Mouse (Mus musculus) neural tube, embryonic 14.5 days (tissue): ENCODE measurements around the gene Fut2. TPM values are rescaled to one million over a fixed set of nuclear protein-coding genes. Genes with fewer than 3 reads are reported as not detected.

Experiments
- ATAC-seq: fragments of 200-750 bp; cut with Nextera tagmentation; 2 replicates; pipeline ENCODE4 v1.8.0; 2017; ENCODE audit warnings: low read depth, mild to moderate bottlenecking, moderate TSS enrichment, moderate library complexity
- H3K27ac ChIP-seq: fragments of 300-500 bp; sonication (generic); 2 replicates; pipeline ENCODE4 v1.5.1; 2014; ENCODE audit warnings: low read depth, mild to moderate bottlenecking, control low read depth, low read length, moderate library complexity, mixed read lengths
- H3K27me3 ChIP-seq: fragments of 300-500 bp; sonication (generic); 2 replicates; pipeline ENCODE4 v1.6.1; 2014; ENCODE audit warnings: low read length; ENCODE audit not compliant: control insufficient read depth, insufficient read depth
- H3K36me3 ChIP-seq: fragments of 300-500 bp; sonication (generic); 2 replicates; pipeline ENCODE4 v1.6.1; 2014; ENCODE audit warnings: low read length, mixed read lengths; ENCODE audit not compliant: control insufficient read depth, insufficient read depth
- H3K4me1 ChIP-seq: fragments of 300-500 bp; sonication (generic); 2 replicates; pipeline ENCODE4 v1.6.1; 2014; ENCODE audit warnings: low read length; ENCODE audit not compliant: control insufficient read depth, insufficient read depth
- H3K4me2 ChIP-seq: fragments of 300-500 bp; sonication (generic); 2 replicates; pipeline ENCODE4 v1.6.1; 2014; ENCODE audit warnings: mild to moderate bottlenecking, low read depth, low read length, control low read depth
- H3K4me3 ChIP-seq: fragments of 300-500 bp; sonication (generic); 2 replicates; pipeline ENCODE4 v1.5.1; 2014; ENCODE audit warnings: low read depth, low read length, control low read depth, mixed read lengths
- H3K9ac ChIP-seq: fragments of 300-500 bp; sonication (generic); replicated peaks from 2 replicates; pipeline ENCODE4 v1.6.1; 2014; ENCODE audit warnings: low read depth, mild to moderate bottlenecking, control low read depth, low read length, mixed read lengths
- H3K9me3 ChIP-seq: fragments of 300-500 bp; sonication (generic); 2 replicates; pipeline ENCODE4 v1.6.1; 2016; ENCODE audit warnings: low read length; ENCODE audit not compliant: control insufficient read depth
- whole genome bisulfite sequencing: fragments of 180-500 bp; shearing (Covaris S2); extraction: QIAGEN DNeasy Blood & Tissue Kit; methylation state at CpG from one replicate; pipeline ENCODE4 v1.1.7; 2014; 5-methylcytosine and 5-hydroxymethylcytosine counted together
- polyA plus RNA-seq: library from polyadenylated mRNA; unstranded; fragments of >200 nt; fragmentation: Nextera tagmentation; extraction: Ambion mirVana; gene quantifications from 2 replicates; pipeline ENCODE4 v1.2.1, GENCODE M21; 2014

The Fut2 gene
- polyA plus RNA-seq, 1 experiment from 2014 or later, result 0.51 TPM

GRCm38 (mm10) chr7:45704046-45704559 lies 37.9 kb upstream of the Fut2 start:
- peak overlapping the region; percentile 93 for H3K4me2 ChIP-seq
- no peaks in the 10 kb centered on the region for H3K36me3 ChIP-seq
- peak overlapping the region; percentile 47 for H3K9ac ChIP-seq
- ATAC-seq, result peak; percentile 44
- H3K4me3 ChIP-seq, result peak overlapping the region; percentile 31
- H3K4me1 ChIP-seq, result peaks cover 35% of the 10 kb centered on the region
- peaks cover 4% of the 10 kb centered on the region; the same call in 1 of the 2 replicates for H3K27me3 ChIP-seq
- WGBS, result 1% methylated on average over 13 of the region's 13 CpGs
- no peaks in the 10 kb centered on the region for H3K9me3 ChIP-seq
- H3K27ac ChIP-seq, result peak overlapping the region; percentile 73

- Histone ChIP-seq H3K9me3 (no peaks in the 10 kb centered on the region), H3K4me2 (peak overlapping the region; percentile 93), H3K27me3 (peaks cover 4% of the 10 kb centered on the region; the same call in 1 of the 2 replicates), H3K4me3 (peak overlapping the region; percentile 31), H3K36me3 (no peaks in the 10 kb centered on the region), H3K27ac (peak overlapping the region; percentile 73), H3K4me1 (peaks cover 30% of the 10 kb centered on the region), H3K9ac (peak overlapping the region; percentile 13; the same call in 1 of the 2 replicates)
- 37% methylated on average over 12 of the region's 12 CpGs for WGBS
- ATAC-seq, result no peak
These were observed 37.4 kb upstream of the Fut2 start for GRCm38 (mm10) chr7:45703521-45704033.

GRCm38 (mm10) chr7:45702809-45703520 lies 36.8 kb upstream of the Fut2 start:
- Histone ChIP-seq H3K4me3 (no peak overlapping the region), H3K27me3 (peaks cover 7% of the 10 kb centered on the region; the same call in 1 of the 2 replicates), H3K9me3 (no peaks in the 10 kb centered on the region), H3K4me1 (peaks cover 24% of the 10 kb centered on the region), H3K27ac (no peak overlapping the region), H3K4me2 (peak overlapping the region; percentile 93), H3K36me3 (no peaks in the 10 kb centered on the region), H3K9ac (no peak overlapping the region)
- WGBS, result 90% methylated on average over 17 of the region's 17 CpGs
- no peak for ATAC-seq

GRCm38 (mm10) chr7:45702316-45702715 lies 36.1 kb upstream of the Fut2 start:
- Histone ChIP-seq H3K4me1 (peaks cover 23% of the 10 kb centered on the region), H3K27ac (no peak overlapping the region), H3K4me3 (no peak overlapping the region), H3K4me2 (no peak overlapping the region), H3K9ac (no peak overlapping the region), H3K9me3 (no peaks in the 10 kb centered on the region), H3K27me3 (peaks cover 7% of the 10 kb centered on the region; the same call in 1 of the 2 replicates), H3K36me3 (no peaks in the 10 kb centered on the region)
- 96% methylated on average over 11 of the region's 11 CpGs for WGBS
- ATAC-seq, result no peak

GRCm38 (mm10) chr7:45701607-45702006 lies 35.4 kb upstream of the Fut2 start:
- 85% methylated on average over 11 of the region's 11 CpGs for WGBS
- no peak overlapping the region for H3K9ac ChIP-seq
- H3K4me1 ChIP-seq, result peaks cover 22% of the 10 kb centered on the region

GRCm38 (mm10) chr7:45701072-45701471 lies 34.9 kb upstream of the Fut2 start:
- WGBS, result 24% methylated on average over 11 of the region's 11 CpGs
- Histone ChIP-seq H3K27ac (peak overlapping the region; percentile 30; the same call in 1 of the 2 replicates), H3K4me1 (peaks cover 17% of the 10 kb centered on the region), H3K27me3 (peaks cover 7% of the 10 kb centered on the region; the same call in 1 of the 2 replicates), H3K4me2 (peak overlapping the region; percentile 85), H3K9ac (peak overlapping the region; percentile 30; the same call in 1 of the 2 replicates), H3K9me3 (no peaks in the 10 kb centered on the region), H3K36me3 (no peaks in the 10 kb centered on the region), H3K4me3 (peak overlapping the region; percentile 22)
- no peak for ATAC-seq

More at GRCm38 (mm10) chr7:45701607-45702006, 35.4 kb upstream of the Fut2 start:
- ATAC-seq, result no peak
- Histone ChIP-seq H3K27ac (no peak overlapping the region), H3K27me3 (peaks cover 7% of the 10 kb centered on the region; the same call in 1 of the 2 replicates), H3K9me3 (no peaks in the 10 kb centered on the region), H3K36me3 (no peaks in the 10 kb centered on the region), H3K4me2 (peak overlapping the region; percentile 85), H3K4me3 (peak overlapping the region; percentile 22; the same call in 1 of the 2 replicates)

- Histone ChIP-seq H3K9ac (peak overlapping the region; percentile 67), H3K27me3 (peaks cover 7% of the 10 kb centered on the region; the same call in 1 of the 2 replicates), H3K4me3 (peak overlapping the region; percentile 46), H3K4me2 (peak overlapping the region; percentile 85), H3K4me1 (peaks cover 11% of the 10 kb centered on the region; the same call in 1 of the 2 replicates), H3K36me3 (no peaks in the 10 kb centered on the region), H3K9me3 (no peaks in the 10 kb centered on the region), H3K27ac (peak overlapping the region; percentile 70)
- WGBS, result under 1% methylated on average over 20 of the region's 20 CpGs
- peak; percentile 3; the same call in 1 of the 2 replicates for ATAC-seq
These were observed 34.3 kb upstream of the Fut2 start for GRCm38 (mm10) chr7:45700301-45701015.

GRCm38 (mm10) chr7:45699523-45700141 lies 33.4 kb upstream of the Fut2 start, which contains the start of gene Car11:
Gene Car11 (plus strand): TSS chr7:45699843.
- no peak for ATAC-seq
- 2% methylated on average over 35 of the region's 36 CpGs for WGBS
- Histone ChIP-seq H3K9ac (peak within 1 kb of the TSS; percentile 67), H3K4me3 (peak within 1 kb of the TSS; percentile 46), H3K27me3 (peaks cover 7% of the 10 kb centered on the region; the same call in 1 of the 2 replicates), H3K27ac (peak within 1 kb of the TSS; percentile 70), H3K9me3 (no peaks in the 10 kb centered on the region), H3K4me1 (peaks cover 10% of the 10 kb centered on the region; the same call in 1 of the 2 replicates), H3K36me3 (no peaks in the 10 kb centered on the region), H3K4me2 (peak within 1 kb of the TSS; percentile 85)
